Mouse (Mus musculus) lung, embryonic 14.5 days (tissue): ENCODE data around the gene Igfbp5. TPM values are rescaled to one million over a fixed set of nuclear protein-coding genes. Genes with fewer than 3 reads are reported as not detected.

Experiments used
- ATAC-seq: fragments of 200-750 bp; cut with Nextera tagmentation; 2 replicates; pipeline ENCODE4 v1.8.0; 2017; ENCODE audit warnings: mild to moderate bottlenecking, moderate TSS enrichment, moderate library complexity; ENCODE audit not compliant: insufficient read depth
- DNase-seq: peaks from one replicate; pipeline ENCODE4 v3.0.0-alpha.2; 2015
- H3K27ac ChIP-seq: fragments of 300-500 bp; sonication (generic); 2 replicates; pipeline ENCODE4 v1.5.1; 2014; ENCODE audit warnings: low read depth, mild to moderate bottlenecking, moderate library complexity
- H3K27me3 ChIP-seq: fragments of 300-500 bp; sonication (generic); 2 replicates; pipeline ENCODE4 v1.6.1; 2014; ENCODE audit warnings: low read length, control low read depth; ENCODE audit not compliant: insufficient read depth
- H3K36me3 ChIP-seq: fragments of 300-500 bp; sonication (generic); 2 replicates; pipeline ENCODE4 v1.6.1; 2014; ENCODE audit warnings: control low read depth; ENCODE audit not compliant: insufficient read depth
- H3K4me1 ChIP-seq: fragments of 300-500 bp; sonication (generic); 2 replicates; pipeline ENCODE4 v1.6.1; 2014; ENCODE audit warnings: antibody characterized with exemption, control low read depth; ENCODE audit not compliant: insufficient read depth
- H3K4me2 ChIP-seq: fragments of 300-500 bp; sonication (generic); 2 replicates; pipeline ENCODE4 v1.6.1; 2014; ENCODE audit warnings: mild to moderate bottlenecking
- H3K4me3 ChIP-seq: fragments of 300-500 bp; sonication (generic); 2 replicates; pipeline ENCODE4 v1.5.1; 2014; ENCODE audit warnings: low read depth, low read length
- H3K9ac ChIP-seq: fragments of 300-500 bp; sonication (generic); 2 replicates; pipeline ENCODE4 v1.6.1; 2014
- H3K9me3 ChIP-seq: fragments of 300-500 bp; sonication (generic); 2 replicates; pipeline ENCODE4 v1.6.1; 2016; ENCODE audit warnings: low read depth, low read length, control low read depth
- CTCF ChIP-seq: IDR thresholded peaks from 2 replicates; pipeline ENCODE4 v1.5.1; 2016; ENCODE audit warnings: antibody characterized with exemption, low read depth
- WGBS: fragments of 180-500 bp; shearing (Covaris S2); extraction: QIAGEN DNeasy Blood & Tissue Kit; methylation state at CpG from one replicate; pipeline ENCODE4 v1.1.7; 2014; 5-methylcytosine and 5-hydroxymethylcytosine counted together
- polyA plus RNA-seq: library from polyadenylated mRNA; unstranded; fragments of >200 nt; fragmentation: Nextera tagmentation; extraction: Ambion mirVana; gene quantifications from 2 replicates; pipeline ENCODE4 v1.2.1, GENCODE M21; 2014

Igfbp5 gene
- polyA plus RNA-seq, 1 experiment from 2014 or later, result 48.5 TPM

- no peak for TF ChIP-seq CTCF
- no peak overlapping the region for H3K4me2 ChIP-seq
- WGBS, result 39% methylated on average over 5 of the region's 5 CpGs
- no peaks in the 10 kb centered on the region for H3K27me3 ChIP-seq
- H3K9ac ChIP-seq, result no peak overlapping the region
- H3K4me3 ChIP-seq, result no peak overlapping the region
- peak overlapping the region; percentile 59; the same call in 1 of the 2 replicates for H3K27ac ChIP-seq
- no peaks in the 10 kb centered on the region for H3K9me3 ChIP-seq
- H3K4me1 ChIP-seq, result peaks cover 18% of the 10 kb centered on the region
- DNase-seq (no peak), ATAC-seq (no peak; the same call in 1 of the 2 replicates)
- H3K36me3 ChIP-seq, result no peaks in the 10 kb centered on the region
Measured at GRCm38 (mm10) chr1:72813089-72813638, 61.5 kb downstream of the Igfbp5 start.

DNA sequence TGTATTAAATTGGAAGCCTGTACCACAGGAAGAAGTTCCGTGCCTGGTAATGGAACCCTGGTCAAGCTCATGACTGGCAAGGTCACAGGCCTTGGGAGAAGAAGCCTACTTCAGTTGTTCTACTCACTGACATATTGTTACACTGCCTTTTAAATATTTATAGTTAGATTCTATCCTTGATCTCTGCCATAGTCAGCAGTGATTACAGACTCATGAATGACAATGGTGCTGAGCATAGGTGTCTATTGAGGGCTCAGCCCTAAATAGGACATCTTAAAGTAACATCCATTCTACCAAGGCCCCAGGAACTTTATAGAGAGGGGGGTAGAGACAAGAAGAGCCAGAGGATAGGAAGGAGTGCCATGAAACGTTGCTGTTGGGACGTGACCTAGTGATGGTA, 63.6 kb downstream of the Igfbp5 start:
- Histone ChIP-seq H3K9me3 (no peaks in the 10 kb centered on the region), H3K4me2 (no peak overlapping the region), H3K36me3 (no peaks in the 10 kb centered on the region), H3K27me3 (no peaks in the 10 kb centered on the region), H3K4me3 (no peak overlapping the region), H3K9ac (no peak overlapping the region), H3K27ac (no peak overlapping the region), H3K4me1 (peaks cover 18% of the 10 kb centered on the region)
- ATAC-seq (no peak), DNase-seq (no peak)
- TF ChIP-seq CTCF, result no peak
- 89% methylated on average over 3 of the region's 3 CpGs for WGBS

DNA sequence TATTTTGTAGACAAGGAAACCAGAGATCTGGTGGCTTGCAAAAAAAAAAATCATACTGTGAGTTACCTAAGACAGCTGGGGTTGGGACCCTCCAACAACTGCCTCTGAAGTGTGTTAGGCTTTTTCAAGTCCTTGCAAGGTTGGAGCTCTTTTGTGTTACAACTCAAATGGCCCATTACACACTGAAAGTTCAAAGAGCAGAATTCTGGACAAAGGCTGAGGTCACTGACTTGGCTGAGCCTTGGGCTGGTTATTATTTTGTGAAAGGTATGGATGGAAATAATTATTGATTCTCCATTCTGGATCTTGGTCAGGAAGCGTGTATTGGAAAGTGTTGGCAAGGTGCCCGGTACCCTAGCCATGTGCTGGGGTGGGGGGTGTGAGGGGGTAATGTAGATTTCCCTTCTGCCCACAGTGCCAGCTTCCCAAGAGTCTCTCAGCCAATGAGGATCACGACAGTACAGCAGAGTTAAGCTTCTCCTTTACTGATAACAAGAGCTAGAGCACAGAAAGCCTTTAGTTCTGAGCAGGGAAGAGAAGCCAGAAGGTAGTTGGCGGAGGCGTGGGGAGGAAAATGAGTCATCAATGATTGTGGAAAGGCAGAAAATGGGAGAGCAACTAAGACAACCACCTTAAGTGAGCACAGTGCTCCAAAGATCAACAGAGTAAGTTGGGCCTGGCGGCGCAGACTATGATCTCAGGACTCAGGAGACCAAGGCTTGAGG, 64.6 kb downstream of the Igfbp5 start:
- no peak overlapping the region for H3K4me3 ChIP-seq
- DNase-seq (no peak), ATAC-seq (no peak)
- no peaks in the 10 kb centered on the region for H3K9me3 ChIP-seq
- no peak overlapping the region for H3K4me2 ChIP-seq
- H3K27ac ChIP-seq, result no peak overlapping the region
- peaks cover 13% of the 10 kb centered on the region for H3K4me1 ChIP-seq
- TF ChIP-seq CTCF, result no peak
- H3K36me3 ChIP-seq, result no peaks in the 10 kb centered on the region
- no peak overlapping the region for H3K9ac ChIP-seq
- 82% methylated on average over 7 of the region's 7 CpGs for WGBS
- H3K27me3 ChIP-seq, result no peaks in the 10 kb centered on the region

DNA sequence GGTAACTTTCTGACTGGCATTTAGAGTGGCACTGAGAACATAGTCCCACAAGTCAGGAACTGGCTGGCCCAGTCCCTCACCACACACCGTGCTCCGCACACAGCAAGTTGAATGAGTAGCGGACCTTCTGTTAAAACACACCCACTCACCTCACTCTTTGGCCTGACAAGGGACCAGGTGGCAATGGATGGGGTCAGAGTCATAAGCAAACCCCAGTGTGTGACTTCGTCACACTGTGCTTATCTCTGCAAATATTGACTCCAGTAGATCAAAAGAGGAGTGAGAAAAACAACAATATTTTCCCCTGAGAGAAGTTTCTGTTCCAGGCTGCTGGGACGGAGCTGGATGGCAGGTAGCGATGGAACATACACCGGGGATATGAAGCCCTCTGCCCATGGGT, 65.4 kb downstream of the Igfbp5 start:
- DNase-seq (no peak), ATAC-seq (no peak)
- 80% methylated on average over 7 of the region's 7 CpGs for WGBS
- no peaks in the 10 kb centered on the region for H3K9me3 ChIP-seq
- H3K27me3 ChIP-seq, result no peaks in the 10 kb centered on the region
- H3K27ac ChIP-seq, result no peak overlapping the region
- no peaks in the 10 kb centered on the region for H3K36me3 ChIP-seq
- TF ChIP-seq CTCF, result no peak
- H3K9ac ChIP-seq, result no peak overlapping the region
- H3K4me1 ChIP-seq, result peaks cover 15% of the 10 kb centered on the region
- no peak overlapping the region for H3K4me2 ChIP-seq
- H3K4me3 ChIP-seq, result no peak overlapping the region

Other genes with a start within 250 kb of the Igfbp5 start
- gene Ankar, start 174.3 kb downstream of the Igfbp5 start, polyA plus RNA-seq, result not detected in 2 replicates
- 1,954 and 2,151 TPM in 2 replicates for gene Rpl37a, start 163.6 kb downstream of the Igfbp5 start, polyA plus RNA-seq
- gene Igfbp2, start 50.4 kb downstream of the Igfbp5 start, polyA plus RNA-seq, result 321 and 352 TPM in 2 replicates
- gene Tnp1, start 141.0 kb upstream of the Igfbp5 start, polyA plus RNA-seq, result not detected in 2 replicates